Mouse (Mus musculus): ENCODE measurements at regions not wholly inside any gene's neighbourhood (a gene's known extent, or its start where the extent isn't known, plus 50 kb on each side); places are given as distances from the start of the nearest gene placed in this dataset.
"Not testable (repeated sequence)": the region's sequence is repeated elsewhere in the genome, so short reads cannot be mapped to it uniquely, and the experiment has no call there.

DNA sequence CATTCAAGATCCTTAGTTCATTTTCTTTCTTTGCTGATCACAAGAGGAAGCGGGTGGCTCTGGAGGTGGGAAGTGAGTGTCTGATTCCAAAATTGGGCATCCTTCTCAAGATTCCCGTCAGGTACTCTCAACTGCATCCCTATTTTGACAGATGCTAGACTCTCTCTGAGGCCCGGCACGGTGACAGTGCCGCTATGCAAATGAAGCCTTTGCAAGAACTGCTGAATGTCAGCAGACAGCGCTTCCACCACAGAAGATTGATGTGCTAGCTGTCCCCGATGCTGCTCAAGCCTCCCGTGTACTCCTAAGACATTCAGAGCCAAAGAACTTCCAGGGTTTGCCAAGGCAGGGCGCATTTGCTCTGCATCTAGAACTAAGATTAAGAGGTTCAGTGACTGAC is 50.9 kb upstream of the Cpne4 start:
- DNase-seq = no peak

DNA sequence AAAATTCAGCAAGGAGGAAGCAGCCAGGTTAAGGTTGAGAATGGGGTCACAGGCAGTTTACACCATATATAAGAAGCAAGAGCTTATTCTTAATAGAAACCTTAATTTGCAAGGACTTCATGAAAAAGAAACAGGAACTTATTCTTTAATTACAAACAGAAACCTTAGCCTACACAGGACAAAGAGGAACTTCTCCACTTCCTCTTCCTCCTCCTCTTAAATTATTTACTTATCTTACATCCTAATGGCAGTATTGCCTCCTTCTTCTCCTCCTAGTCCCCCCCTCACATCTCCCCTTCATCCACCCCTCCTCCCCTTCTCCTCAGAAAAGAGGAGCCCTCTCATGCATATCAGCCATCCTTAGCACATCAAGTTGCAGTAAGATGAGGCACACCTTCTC is 56.4 kb upstream of the Cpne4 start:
- no peak for DNase-seq

DNA sequence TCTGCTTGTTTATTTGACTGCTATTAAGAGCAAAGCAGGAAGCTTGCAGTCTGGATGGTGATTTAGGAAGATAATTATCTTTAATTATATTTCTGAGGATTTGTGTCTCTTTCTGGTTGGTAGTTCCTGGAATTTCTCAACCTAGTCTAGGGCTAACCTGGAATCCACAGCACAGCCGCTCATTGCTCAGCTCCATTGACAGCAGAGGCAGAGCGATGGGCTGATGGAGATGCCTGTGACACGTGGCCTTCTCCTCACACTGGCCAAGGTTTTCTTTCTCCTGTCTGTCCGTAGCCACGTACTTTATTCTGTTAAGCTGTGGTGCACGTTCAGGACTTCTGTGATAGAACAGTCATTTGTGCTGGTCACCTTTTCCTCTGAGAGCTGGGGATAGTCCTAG is 57.7 kb upstream of the Cpne4 start:
- no peak for DNase-seq

DNA sequence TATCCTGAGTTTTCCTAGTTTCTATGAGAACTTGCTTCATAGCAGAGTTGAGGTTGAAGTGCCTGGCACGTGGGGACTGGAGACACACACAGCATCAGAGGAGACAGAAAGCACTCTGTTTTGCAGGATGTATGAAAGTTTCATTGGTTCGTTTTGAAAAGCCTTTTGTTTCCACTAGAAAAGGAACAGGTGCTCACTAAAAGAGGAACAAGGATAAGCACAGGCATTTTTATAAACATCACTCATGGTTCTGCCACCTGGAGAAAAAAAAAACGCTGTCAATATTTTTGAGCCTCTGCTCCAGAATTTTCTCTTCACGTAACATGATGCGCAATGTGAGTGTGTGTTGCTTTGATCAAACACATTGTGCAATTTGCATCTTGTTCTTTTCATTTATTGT is 64.6 kb upstream of the Cpne4 start:
- no peak for DNase-seq

DNA sequence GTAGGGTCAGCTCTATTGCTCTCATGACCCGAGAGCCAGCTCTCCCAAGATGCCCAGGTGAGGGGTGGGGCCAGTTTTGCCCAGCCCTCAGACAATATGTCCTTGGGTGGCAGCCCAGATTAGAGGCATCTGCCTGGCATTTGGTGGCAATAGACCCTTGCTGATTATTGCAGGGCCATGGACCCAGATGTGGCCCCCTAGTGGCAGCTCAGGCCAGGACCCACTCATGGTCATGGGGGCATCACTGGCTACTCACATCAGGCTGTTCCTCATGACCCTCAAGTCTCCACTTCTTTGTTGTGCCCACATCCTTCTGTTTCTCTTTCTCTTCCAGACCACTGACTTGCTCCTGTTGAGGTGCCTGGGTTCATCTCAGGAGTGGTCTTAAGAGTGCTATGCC is 66.4 kb upstream of the Cpne4 start:
- DNase-seq = no peak

DNA sequence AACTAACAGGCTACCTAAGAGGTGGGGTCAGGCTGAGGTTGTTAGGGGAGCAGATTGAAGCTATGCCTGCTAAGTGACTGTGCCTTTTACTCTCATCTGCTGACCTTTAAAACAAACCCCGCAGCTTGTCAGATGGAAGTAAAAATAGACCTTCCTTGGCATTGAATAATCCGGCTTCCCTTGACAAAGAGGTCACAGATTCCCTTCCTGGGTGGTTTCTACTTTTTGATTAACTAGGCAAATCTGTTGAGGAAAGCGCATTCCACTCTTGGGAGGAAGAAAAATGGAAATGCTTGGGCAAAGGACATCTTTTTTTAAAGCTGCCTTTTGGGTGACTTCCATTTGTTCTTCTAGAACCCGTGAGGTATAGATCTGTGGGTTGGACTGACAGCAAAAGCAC is 72.3 kb upstream of the Cpne4 start:
- no peak for DNase-seq

DNA sequence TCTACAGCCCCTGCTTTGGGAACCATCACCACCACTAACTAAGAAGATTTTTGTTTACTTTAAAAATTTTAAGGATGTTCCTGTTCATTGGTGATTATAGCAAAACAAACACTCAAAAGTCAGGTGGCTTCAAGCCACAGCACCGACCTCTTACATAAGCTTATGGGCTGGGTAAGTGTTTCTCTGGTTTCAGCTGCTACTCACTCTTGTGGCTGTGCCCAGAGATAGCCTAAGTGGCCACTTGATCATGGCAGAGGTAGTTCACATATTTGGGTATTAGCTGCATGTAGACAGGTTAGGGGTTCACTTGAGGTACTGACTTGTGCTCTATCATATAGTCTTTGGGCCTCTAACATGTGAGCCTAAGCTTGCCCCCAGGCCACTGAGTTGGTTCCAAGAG is 79.8 kb upstream of the Cpne4 start:
- DNase-seq = no peak

DNA sequence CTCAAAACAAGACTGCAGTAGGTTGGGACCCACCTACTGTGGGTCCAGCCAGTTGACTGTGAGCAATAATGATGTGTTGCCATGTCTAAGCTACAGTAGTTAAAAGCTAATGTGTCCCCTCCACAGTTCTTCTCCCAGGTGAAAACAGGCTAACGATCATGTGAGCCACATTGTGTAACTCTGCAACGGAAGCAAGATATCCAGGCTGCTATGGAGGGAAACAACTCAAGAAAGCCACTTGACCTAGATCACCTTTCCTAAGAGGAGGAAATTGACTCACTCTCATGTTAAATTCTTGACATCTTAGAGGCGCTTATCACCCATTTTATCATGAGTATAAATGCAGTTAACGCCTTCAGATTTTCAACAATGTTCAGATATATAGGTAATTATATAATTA is 83.4 kb upstream of the Cpne4 start:
- no peak for DNase-seq

DNA sequence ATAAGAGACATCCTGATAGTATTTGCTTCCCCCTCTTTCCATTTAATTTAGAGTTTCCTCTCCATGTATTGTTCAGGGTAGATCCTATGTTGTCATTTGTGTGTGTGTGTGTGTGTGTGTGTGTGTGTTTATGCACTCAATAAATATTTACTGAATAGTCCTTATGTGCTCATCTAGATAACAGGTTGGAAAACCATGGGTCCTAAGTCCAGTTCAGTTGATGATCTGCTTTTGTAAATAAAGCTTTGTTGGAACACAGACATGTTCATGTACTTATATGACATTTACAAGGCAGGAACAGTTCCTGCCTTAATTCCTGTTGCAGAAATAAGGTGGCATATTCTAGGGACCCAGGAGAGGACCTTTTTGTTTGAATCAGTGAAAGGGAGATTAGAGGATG is 87.0 kb upstream of the Cpne4 start:
- no peak for DNase-seq

DNA sequence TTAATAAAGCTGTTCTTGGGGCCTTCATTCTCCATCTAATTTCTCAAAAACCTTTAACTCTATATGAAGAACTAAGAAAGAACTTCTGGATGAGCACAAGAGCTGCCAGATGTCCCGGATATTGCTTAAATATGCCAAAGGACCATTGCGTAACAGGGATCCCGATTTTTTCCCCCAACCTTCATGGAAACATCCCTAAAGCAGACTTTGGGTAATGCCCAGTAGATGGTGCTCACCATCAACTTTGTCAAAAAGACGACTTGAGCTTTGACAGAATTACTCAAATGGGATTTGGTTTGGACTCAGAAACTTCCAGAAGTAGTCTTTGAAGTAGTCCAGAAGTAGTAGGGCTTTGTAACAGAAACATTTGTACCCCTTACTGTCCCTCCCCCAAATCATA is 89.5 kb upstream of the Cpne4 start:
- DNase-seq = peak; percentile 14

DNA sequence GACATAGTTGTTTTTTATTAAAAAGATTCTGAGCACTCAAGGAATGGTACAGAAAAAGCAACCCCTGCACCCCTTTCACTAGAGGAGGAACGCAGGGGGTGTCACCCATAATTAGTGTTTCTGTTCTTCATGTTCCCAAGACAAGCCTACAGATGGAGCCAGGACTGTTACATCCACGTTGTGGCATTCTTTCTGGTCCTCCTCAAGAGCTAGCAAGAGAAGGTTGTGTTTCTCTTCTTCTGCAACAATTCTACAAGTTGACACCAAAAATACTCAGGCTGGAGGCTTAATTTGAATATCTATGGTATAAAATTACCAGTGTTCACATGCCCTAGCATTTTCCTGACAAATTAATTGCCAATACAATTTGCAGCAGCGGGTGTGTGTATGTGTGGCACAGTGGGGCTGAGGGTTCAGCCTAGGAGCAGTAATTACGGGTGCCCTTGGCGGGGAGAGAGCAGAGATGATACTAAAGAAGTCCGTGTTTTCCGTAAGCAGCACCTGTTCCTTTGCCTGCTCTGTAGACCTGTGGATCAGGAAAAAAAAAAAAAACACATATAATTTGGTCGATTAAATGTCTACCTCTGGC is 98.4 kb upstream of the Cpne4 start:
- no peak for DNase-seq

DNA sequence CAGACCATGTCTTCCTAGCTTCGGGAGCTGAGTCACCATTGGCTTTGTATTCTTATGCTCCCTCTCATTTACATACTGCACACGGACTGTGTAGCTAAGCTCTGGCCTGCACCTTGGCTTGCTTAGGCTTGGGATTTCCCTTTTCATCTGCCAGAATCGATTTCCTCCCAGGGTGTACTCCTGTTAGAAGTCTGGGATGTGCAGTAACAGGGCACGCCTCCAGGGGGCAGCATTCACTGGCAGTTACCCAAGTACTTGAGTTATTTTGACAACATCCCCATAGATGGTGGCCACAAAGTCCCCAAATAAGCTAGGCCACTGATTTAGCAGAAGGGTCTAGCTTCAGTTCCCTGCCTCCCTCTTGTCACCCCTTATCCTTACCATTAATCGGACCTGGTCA is 102.2 kb upstream of the Cpne4 start:
- no peak for DNase-seq

DNA sequence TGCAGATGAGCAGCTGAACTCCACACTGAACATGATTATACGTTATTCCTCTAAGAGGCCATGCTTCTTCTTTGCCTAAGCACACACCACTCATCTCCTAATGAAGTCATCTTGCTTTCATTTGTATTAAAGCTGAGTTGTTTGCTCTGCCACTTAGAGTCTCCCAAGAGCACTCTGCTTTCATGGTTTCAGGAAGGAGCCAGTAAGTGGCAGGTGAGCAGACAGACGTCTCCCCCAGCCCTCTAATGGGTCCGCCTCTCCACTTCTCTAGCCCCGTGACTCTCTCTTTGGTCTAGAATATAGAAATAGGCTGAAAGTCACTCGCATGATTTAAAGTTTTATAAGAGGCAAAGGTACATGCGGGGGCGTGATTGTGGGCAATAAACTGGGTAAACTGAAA is 103.8 kb upstream of the Cpne4 start:
- DNase-seq = no peak

DNA sequence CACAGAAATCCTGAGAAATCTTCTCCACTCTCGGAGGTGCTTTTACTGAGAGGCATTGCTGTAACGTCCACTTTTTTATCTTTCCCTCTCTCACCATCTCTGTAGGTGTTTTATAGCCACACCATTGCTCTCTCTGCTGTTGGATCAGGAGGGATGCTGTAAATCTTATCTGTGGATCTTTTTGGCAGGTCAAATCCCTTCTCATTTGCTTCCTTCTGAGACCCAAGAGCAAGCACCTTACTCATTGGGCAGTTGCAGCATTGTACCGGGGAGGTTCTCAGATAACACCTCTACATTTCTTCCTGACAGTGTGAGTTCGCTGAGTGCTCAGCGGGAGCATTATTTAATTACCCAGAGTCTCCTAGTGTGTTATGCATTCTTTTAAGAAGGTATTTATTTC is 75.5 kb upstream of the Acpp start:
- no peak for DNase-seq

DNA sequence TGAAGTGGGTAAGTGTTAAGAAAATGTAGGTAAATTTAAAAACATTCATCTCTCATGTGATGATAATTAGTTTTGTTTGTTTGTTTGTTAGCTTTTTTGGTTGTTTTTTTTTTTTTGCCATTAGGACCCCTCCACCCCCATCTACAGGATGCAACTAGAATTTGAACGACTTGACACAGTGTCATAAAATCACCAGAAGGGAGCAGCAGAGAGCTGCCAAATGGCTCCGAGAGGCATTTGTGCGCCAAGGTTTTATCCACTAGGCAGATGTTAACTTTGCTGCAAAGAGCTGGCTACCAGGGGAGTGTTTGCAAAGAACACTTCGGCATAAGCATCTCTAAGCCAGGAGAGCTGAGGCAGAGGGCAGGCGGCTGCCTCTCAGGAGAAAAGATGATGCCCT is 72.7 kb upstream of the Acpp start:
- peak; percentile 35 for DNase-seq

DNA sequence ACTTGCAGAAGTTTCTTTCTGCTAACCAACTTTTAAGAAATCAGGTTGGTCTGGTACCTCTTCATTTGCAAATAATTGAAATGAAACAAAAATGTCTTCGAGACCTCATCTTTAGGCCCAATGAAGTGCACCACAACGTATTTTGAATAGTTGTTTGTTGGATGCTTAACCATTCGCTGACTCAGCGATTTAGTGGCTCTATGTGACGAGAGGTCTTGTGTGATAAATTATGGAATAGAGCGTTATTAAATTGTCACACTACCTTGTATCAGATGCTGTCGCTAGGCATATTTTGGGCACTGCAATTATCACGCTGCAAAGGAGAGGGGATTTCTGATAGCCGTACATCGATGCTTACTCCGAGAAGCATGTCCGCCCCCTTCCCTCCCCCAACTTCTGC is 71.8 kb upstream of the Acpp start:
- no peak for DNase-seq

DNA sequence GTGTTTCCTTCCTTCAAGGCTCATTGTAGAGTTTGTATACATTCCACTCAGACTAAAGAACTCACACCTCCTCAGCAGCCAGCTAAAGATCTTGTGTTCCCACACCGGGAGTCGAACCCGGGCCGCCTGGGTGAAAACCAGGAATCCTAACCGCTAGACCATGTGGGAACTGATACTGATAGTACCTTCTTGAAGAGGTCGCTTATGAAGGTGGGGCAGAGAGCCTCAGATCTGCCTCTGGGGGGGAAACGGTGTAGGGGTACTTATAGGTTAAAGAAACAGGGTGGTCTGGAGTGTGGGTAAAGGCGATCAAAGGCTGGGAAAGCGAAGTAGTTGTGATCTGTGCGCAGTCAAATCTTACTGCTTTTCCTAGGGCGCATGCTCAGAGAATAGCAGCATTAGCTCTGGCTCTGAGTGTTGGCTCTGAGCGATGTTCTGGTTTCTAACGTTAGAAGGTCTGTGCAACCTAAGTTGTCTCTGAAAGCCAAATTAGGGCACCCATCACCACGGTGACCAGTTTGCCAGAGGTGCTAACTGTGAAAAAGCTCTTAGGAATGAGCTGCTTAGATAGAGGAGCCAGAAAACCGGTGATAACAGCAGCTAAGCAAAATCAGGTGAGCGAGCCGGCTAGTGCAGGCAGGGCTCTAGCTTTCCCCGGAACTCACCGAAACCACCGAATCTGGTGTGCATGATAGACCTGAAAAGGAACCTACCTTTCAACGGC is 71.2 kb upstream of the Acpp start:
- peak; percentile 36 for DNase-seq

DNA sequence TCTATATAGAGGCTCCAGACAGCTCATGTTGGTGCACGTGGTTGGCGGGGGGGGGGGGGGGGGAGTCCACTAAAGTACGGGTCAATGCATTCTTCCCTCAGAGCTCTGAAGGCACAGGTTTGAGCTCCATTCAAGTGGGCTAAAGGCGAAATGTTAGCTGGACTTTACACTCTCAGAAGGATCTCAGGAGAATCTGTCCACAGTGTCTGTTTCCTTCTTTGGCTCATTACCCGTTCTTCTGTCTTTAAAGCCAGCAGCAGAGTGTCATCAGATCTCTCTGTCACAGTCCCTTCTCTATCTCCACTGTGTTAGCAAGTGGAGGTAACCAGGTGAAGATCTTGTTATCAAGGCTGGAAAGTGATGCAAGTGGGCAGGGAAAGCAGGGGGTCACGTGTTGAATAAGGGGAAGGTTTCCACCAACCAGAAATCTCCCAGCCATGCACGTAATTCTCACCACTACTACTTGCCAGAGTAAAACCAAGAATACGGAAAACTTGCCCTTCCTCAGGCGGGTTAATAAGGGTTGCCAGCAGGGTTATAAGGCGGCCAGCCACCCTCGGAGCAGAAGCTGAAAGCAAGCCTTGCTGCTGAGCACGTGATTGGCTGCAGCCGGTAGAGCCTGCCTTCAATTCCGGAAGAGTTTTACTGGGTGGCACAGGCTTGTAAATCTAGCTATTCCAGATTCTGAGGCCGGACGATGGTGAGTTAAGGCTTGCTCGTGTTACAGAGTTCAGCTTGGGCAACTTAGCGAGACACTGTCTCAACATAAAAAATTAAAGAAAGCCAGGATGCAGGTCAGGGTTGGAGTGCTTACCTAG is 70.2 kb upstream of the Acpp start:
- no peak for DNase-seq

DNA sequence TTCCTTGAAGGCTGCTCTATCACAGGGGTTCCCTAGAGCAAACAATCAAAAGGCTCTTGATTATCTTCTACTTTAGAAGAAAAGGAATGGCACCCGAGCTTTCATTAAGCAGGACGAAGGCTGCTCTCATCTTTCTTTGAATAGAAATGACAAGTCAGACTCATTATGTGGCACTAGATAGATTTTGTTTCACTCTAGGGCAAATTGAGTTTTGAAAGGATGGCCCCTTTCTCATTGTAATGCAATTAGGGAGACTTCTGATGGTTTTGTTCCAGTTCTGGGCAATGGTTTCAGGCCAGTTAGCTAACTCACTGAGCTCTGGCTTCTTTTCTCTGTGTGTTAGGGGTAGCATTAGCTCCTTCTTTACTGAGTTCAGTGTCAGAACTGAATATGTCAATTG is 69.5 kb upstream of the Acpp start:
- no peak for DNase-seq

DNA sequence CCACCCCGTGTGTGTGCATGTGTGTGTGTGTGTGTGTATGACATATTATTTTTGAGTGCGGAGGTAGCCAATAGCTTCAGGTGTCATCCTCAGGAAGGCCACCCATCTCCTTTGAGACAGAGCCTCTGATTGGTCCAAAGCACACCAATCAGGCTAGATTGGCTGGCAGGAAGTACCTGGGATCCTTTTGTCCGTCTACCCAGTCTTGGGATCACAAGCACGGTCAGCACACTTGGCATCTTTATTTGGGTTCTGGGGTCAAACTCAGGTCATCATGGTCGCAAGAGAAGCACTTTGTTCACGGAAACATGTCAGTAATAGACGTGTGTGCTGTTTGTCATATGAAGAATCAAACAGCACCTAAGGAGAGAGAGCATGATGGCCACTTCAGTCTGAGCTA is 68.9 kb upstream of the Acpp start:
- no peak for DNase-seq

DNA sequence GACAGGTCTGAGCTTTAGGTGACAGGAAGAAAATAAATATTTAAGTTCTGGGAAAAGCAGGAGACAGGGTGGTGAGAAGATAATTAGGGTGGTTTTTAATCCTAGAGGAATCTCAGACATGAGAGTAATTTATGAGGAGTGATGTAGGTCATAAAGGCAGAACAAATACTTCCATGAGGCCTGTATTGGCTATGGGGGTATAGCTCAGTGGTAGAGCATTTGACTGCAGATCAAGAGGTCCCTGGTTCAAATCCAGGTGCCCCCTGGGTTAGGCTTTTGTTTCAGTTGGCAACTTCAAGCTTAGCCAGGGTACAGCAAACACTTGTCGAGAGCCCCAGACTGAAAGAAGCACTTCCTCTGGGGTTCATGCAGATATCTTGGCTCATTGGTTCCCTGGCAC is 66.3 kb upstream of the Acpp start:
- no peak for DNase-seq

DNA sequence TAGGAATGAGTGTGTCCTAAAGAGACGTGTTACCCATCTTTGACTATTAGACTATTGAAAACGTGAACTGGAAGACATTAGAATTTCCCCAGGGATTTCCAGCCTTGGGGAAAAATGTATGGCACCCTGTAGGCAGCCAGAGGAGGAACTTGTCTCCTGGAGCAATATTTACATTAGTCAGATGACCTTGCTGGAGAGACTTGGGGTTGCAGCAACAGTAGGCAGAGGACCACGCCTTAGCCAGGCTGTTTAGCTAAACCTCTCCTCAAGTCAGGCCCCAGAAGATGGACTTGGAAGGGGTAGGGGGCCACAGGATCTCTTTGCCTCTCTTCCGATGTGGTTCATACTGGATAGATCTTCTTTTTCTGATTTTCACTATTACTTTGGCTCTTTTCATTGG is 64.1 kb upstream of the Acpp start:
- DNase-seq = no peak

DNA sequence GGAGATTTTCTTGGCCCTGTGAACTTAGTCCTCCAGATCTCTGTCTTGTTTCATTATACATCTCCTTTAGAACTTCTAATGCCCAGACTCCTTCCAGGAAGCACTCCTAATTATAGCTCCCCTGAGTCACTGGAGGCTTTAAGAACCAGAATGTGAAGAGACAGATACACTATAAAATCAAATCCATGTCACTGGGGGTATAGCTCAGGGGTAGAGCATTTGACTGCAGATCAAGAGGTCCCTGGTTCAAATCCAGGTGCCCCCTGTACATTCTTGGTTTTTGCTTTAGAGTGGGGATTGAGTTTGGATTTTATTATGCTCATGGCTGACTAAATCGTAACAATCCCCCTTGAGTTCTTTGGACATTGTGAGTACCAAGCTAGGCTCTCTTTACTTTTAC is 62.4 kb upstream of the Acpp start:
- DNase-seq = no peak

DNA sequence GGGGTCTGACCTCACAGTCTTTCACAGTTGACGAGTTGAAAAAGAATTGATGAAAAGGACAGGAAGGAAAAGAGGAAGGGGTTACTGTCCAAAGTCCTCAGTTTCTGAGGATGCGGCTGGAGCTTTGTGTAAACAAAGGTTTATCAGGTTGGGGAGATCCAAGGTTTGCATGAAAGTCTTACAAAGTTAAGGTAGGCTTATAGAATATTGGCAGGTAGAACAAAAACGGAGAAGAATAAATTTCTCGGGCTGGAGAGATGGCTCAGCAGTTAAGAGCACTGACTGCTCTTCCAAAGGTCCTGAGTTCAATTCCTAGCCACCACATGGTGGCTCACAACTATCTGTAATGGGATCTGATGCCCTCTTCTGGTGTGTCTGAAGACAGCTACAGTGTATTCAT is 60.9 kb upstream of the Acpp start:
- not testable (repeated sequence) for DNase-seq

DNA sequence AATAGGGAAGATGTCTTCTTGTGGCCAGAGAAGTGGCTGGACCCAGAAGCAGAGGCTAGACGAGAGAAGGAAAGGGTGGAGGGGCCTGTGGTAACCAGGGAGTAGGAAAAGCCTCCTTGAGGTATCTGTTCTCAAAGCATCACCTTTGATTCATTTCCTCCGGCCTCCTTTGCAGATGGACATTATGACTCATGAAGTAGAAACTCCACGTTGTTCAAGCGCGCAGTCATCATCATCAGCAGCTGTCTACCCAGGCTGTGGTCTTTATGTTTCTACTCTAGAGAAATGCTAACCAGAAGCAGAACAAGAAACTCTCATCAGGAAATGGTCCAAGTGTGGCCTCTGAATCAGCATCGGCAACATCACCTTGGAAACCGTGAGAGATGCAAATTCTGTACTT is 50.3 kb upstream of the Acpp start:
- DNase-seq = no peak

Data from layer of hippocampus, adult 9-11 months (tissue).